Mouse (Mus musculus) monocyte, adult 2 months (primary cell): ENCODE data around the gene Pcgf3.

Source experiments
- DNase-seq, 2 experiments: peaks; one replicate each; pipeline ENCODE4 v3.0.0; 2022; ENCODE audit warnings: low spot score in 2 of 2, low read depth in 1 of 2

Pcgf3 gene

DNA sequence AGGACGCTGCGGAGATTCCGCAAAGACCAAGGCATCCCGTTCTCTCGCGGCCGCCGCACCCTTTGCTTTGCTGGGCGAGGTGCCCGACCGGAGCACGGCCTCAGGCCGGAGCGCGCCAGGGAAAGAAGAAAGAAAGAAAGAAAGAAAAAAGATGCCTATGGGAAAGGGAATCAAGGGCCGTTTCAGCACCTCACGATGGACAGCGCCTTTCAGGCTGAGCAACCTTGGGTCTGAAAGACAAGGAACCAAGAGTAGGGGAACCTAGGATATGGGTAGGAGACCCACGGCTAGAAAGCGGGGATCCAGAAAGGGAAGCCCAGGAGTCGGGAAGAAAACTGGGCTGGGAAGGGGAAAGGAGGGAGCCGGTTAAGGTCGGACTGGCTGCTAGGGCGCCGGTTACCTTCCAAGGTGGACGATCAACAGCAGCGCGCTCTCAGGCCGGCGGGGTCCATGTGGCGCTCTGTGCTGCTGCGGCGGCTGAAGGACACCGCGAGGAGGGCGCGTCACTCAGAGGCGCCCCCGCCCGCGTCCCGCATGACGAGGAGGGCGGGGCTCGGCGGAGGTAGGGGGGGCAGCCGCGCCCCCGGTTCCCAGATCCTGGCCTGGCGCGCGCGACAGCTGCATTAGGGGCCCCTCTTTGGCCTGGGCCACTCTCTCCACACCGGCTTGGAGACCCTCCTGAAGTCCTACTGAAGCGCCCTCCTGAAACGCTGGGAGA, 88.6 kb downstream of the Pcgf3 start, which contains the start of gene Cplx1:
Cplx1 (minus strand) TSS at position 536 of the 718 bp plus-strand sequence.
- DNase-seq, result no peak

DNA sequence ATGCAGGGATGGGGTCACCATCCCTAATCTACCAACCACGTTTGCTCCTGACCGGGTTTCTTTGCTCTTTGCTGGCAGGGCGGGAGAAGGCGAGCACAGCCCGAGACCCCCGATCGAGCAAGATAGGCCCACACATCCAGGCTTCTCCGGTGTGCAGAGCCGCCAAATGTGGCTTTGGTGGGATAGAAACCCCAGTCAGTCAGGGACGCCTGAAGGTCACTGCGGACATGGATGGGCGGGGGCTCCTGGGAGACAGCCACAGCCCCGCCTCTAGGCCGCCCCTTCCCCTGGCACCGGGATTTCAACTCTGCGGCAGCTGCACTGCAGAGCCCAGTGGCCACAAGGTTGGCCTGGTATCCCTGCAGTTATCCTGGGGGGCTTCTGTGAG, 89.2 kb downstream of the Pcgf3 start:
- DNase-seq, result no peak

DNA sequence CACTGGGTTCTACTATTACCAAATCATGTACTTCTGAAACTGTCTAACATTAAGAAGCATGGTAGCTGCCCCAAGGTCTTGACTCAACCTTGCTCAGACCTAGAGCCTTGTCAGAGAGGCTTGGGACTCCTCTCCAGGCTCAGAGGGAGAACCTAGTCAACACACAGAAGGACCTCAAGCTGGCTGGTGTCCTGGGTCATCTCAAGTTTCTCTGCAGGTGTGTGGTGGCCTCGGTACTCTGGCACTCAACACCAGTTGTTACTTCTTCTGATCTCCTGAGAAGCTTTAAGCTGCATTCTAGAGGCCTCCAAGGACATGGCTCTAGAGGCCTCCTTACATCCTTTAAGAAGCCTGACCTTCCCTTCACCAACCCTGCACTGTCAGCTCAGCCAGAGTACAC, 93.0 kb downstream of the Pcgf3 start:
- no peak for DNase-seq
